Mouse (Mus musculus): ENCODE results near the gene Iqcf4. TPM values are rescaled to one million over a fixed set of nuclear protein-coding genes. Genes with fewer than 3 reads are reported as not detected.

Iqcf4 gene
- polyA plus RNA-seq, 1 experiment from 2014 or later, result not detected

GRCm38 (mm10) chr9:106534975-106535374, 35.8 kb downstream of the Iqcf4 start:
- ATAC-seq, result no peak
- Histone ChIP-seq H3K9me3 (ENCODE audit: control insufficient read depth, low read length) (0 out of 2 replicates have a peak, but pooled peaks cover 5% of the 10 kb centered on the region), H3K4me1 (ENCODE audit: control insufficient read depth, insufficient read depth, low read length) (no peaks in the 10 kb centered on the region), H3K4me2 (ENCODE audit: low read depth, low read length) (no peak overlapping the region), H3K27ac (ENCODE audit: low read length) (no peak overlapping the region), H3K36me3 (ENCODE audit: control insufficient read depth, insufficient read depth, low read length) (no peaks in the 10 kb centered on the region), H3K27me3 (replicated peaks; ENCODE audit: control insufficient read depth, insufficient read depth, low read length) (no peaks in the 10 kb centered on the region), H3K9ac (ENCODE audit: low read depth, low read length) (no peak overlapping the region), H3K4me3 (ENCODE audit: low read length) (no peak overlapping the region)
- 89% methylated on average over 11 of the region's 11 CpGs for WGBS

GRCm38 (mm10) chr9:106534296-106534695, 36.5 kb downstream of the Iqcf4 start:
- 0 out of 2 replicates have a peak, but pooled peaks cover 5% of the 10 kb centered on the region for H3K9me3 ChIP-seq (ENCODE audit: control insufficient read depth, low read length)
- no peak overlapping the region for H3K4me2 ChIP-seq (ENCODE audit: low read depth, low read length)
- H3K4me3 ChIP-seq (ENCODE audit: low read length), result no peak overlapping the region
- H3K36me3 ChIP-seq (ENCODE audit: control insufficient read depth, insufficient read depth, low read length), result no peaks in the 10 kb centered on the region
- no peaks in the 10 kb centered on the region for H3K27me3 ChIP-seq (replicated peaks; ENCODE audit: control insufficient read depth, insufficient read depth, low read length)
- H3K4me1 ChIP-seq (ENCODE audit: control insufficient read depth, insufficient read depth, low read length), result no peaks in the 10 kb centered on the region
- 95% methylated on average over 7 of the region's 7 CpGs for WGBS
- H3K27ac ChIP-seq (ENCODE audit: low read length), result no peak overlapping the region
- ATAC-seq, result no peak
- H3K9ac ChIP-seq (ENCODE audit: low read depth, low read length), result no peak overlapping the region

- H3K4me2 ChIP-seq (ENCODE audit: low read depth, low read length), result no peak overlapping the region
- no peak overlapping the region for H3K9ac ChIP-seq (ENCODE audit: low read depth, low read length)
- H3K4me3 ChIP-seq (ENCODE audit: low read length), result no peak overlapping the region
- no peaks in the 10 kb centered on the region for H3K27me3 ChIP-seq (replicated peaks; ENCODE audit: control insufficient read depth, insufficient read depth, low read length)
- no peaks in the 10 kb centered on the region for H3K4me1 ChIP-seq (ENCODE audit: control insufficient read depth, insufficient read depth, low read length)
- H3K36me3 ChIP-seq (ENCODE audit: control insufficient read depth, insufficient read depth, low read length), result no peaks in the 10 kb centered on the region
- WGBS, result 29% methylated on average over 3 of the region's 3 CpGs
- no peak for ATAC-seq
- no peak overlapping the region for H3K27ac ChIP-seq (ENCODE audit: low read length)
- 0 out of 2 replicates have a peak, but pooled peaks cover 5% of the 10 kb centered on the region for H3K9me3 ChIP-seq (ENCODE audit: control insufficient read depth, low read length)
Measured at GRCm38 (mm10) chr9:106531833-106532232, 39.0 kb downstream of the Iqcf4 start.

DNA sequence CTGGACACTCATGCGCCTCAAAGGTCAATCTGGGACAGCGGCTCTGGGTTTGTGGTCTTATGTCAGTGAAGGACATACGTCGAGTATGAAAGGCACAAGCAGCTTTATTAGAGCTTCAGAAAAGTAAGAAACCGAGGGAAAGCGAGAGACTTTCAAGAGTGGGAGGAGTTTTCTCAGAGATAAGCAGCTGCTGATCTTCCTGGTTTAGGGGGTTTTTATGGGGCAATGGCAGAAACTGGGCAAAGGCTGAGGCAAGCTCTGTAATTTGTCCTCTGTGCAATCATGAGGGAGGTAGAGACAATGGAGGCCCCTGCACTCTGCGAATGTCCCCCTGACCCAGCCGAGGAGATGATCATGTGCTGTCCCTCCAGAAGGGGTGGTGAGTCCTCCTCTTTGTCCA, 50.9 kb downstream of the Iqcf4 start:
- H3K4me2 ChIP-seq (ENCODE audit: low read depth, low read length), result no peak overlapping the region
- H3K27ac ChIP-seq (ENCODE audit: low read length), result no peak overlapping the region
- WGBS, result 68% methylated on average over 8 of the region's 8 CpGs
- no peak overlapping the region for H3K4me3 ChIP-seq (ENCODE audit: low read length)
- no peaks in the 10 kb centered on the region for H3K27me3 ChIP-seq (replicated peaks; ENCODE audit: control insufficient read depth, insufficient read depth, low read length)
- no peaks in the 10 kb centered on the region for H3K36me3 ChIP-seq (ENCODE audit: control insufficient read depth, insufficient read depth, low read length)
- no peak for ATAC-seq
- H3K4me1 ChIP-seq (ENCODE audit: control insufficient read depth, insufficient read depth, low read length), result no peaks in the 10 kb centered on the region
- H3K9ac ChIP-seq (ENCODE audit: low read depth, low read length), result no peak overlapping the region
- H3K9me3 ChIP-seq (ENCODE audit: control insufficient read depth, low read length), result no peaks in the 10 kb centered on the region

DNA sequence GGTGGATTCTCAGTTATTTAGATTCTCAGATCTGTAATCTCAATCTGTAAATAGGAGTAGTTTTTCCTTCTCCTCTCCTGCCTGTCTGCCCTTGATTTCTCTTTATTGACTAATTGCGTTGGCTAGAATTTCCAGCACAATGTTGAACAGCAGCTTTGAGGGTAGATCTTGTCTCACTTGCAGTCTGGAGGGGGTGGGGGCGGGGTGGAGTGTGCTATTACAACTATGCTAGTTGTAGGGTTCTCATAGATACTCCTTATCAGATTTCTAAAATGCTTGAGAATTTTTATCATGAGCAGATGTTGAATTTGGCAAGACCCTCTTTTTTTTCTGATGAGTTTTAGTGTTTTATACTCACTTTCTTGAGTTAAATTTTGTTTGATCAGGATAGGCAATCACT, 51.4 kb downstream of the Iqcf4 start:
- Histone ChIP-seq H3K4me3 (ENCODE audit: low read length) (no peak overlapping the region), H3K36me3 (ENCODE audit: control insufficient read depth, insufficient read depth, low read length) (no peaks in the 10 kb centered on the region), H3K4me2 (ENCODE audit: low read depth, low read length) (no peak overlapping the region), H3K4me1 (ENCODE audit: control insufficient read depth, insufficient read depth, low read length) (no peaks in the 10 kb centered on the region), H3K27me3 (replicated peaks; ENCODE audit: control insufficient read depth, insufficient read depth, low read length) (no peaks in the 10 kb centered on the region), H3K9ac (ENCODE audit: low read depth, low read length) (no peak overlapping the region), H3K9me3 (ENCODE audit: control insufficient read depth, low read length) (no peaks in the 10 kb centered on the region), H3K27ac (ENCODE audit: low read length) (no peak overlapping the region)
- 79% methylated on average over 2 of the region's 2 CpGs for WGBS
- no peak for ATAC-seq

Other genes starting within 250 kb of the Iqcf4 start
- 4.8 and 6.3 TPM in 2 replicates for gene Dusp7, start 202.4 kb downstream of the Iqcf4 start, polyA plus RNA-seq (2015; fragmentation: Nextera tagmentation; extraction: Ambion mirVana)
- gene Rpl29, start 141.5 kb downstream of the Iqcf4 start, polyA plus RNA-seq (2015; fragmentation: Nextera tagmentation; extraction: Ambion mirVana), result 866 and 931 TPM in 2 replicates
- gene Acy1, start 132.7 kb downstream of the Iqcf4 start, polyA plus RNA-seq (2015; fragmentation: Nextera tagmentation; extraction: Ambion mirVana), result 59.8 and 59.9 TPM in 2 replicates
- gene Abhd14b, start 123.5 kb downstream of the Iqcf4 start, polyA plus RNA-seq (2015; fragmentation: Nextera tagmentation; extraction: Ambion mirVana), result 34.3 and 34.4 TPM in 2 replicates
- 50.2 and 52.0 TPM in 2 replicates for gene Abhd14a, start 123.3 kb downstream of the Iqcf4 start, polyA plus RNA-seq (2015; fragmentation: Nextera tagmentation; extraction: Ambion mirVana)
- 30.5 and 32.6 TPM in 2 replicates for gene Pcbp4, start 117.7 kb downstream of the Iqcf4 start, polyA plus RNA-seq (2015; fragmentation: Nextera tagmentation; extraction: Ambion mirVana)
- gene Gpr62, start 105.1 kb downstream of the Iqcf4 start, polyA plus RNA-seq (2015; fragmentation: Nextera tagmentation; extraction: Ambion mirVana), result 0.11 TPM in 2 replicates
- gene Rrp9, start 95.0 kb downstream of the Iqcf4 start, polyA plus RNA-seq (2015; fragmentation: Nextera tagmentation; extraction: Ambion mirVana), result 45.9 and 52.0 TPM in 2 replicates
- 3.0 TPM in 2 replicates for gene Parp3, start 94.0 kb downstream of the Iqcf4 start, polyA plus RNA-seq (2015; fragmentation: Nextera tagmentation; extraction: Ambion mirVana)
- not detected in 2 replicates for gene Iqcf1, start 71.0 kb downstream of the Iqcf4 start, polyA plus RNA-seq (2015; fragmentation: Nextera tagmentation; extraction: Ambion mirVana)
- not detected in 2 replicates for gene Iqcf5, start 56.4 kb downstream of the Iqcf4 start, polyA plus RNA-seq (2015; fragmentation: Nextera tagmentation; extraction: Ambion mirVana)
- not detected in 2 replicates for gene Iqcf3, start 9.4 kb downstream of the Iqcf4 start, polyA plus RNA-seq (2015; fragmentation: Nextera tagmentation; extraction: Ambion mirVana)
- gene Iqcf6, start 55.6 kb upstream of the Iqcf4 start, polyA plus RNA-seq (2015; fragmentation: Nextera tagmentation; extraction: Ambion mirVana), result not detected in 2 replicates
- gene Grm2, start 85.1 kb upstream of the Iqcf4 start, polyA plus RNA-seq (2015; fragmentation: Nextera tagmentation; extraction: Ambion mirVana), result not detected in 2 replicates
- gene Tex264, start 114.9 kb upstream of the Iqcf4 start, polyA plus RNA-seq (2015; fragmentation: Nextera tagmentation; extraction: Ambion mirVana), result 66.4 and 74.0 TPM in 2 replicates
- gene Rad54l2, start 218.2 kb upstream of the Iqcf4 start, polyA plus RNA-seq (2015; fragmentation: Nextera tagmentation; extraction: Ambion mirVana), result 3.3 and 3.7 TPM in 2 replicates